Mouse (Mus musculus) hindbrain, postnatal 0 days (tissue): ENCODE measurements at regions not wholly inside any gene's neighbourhood (a gene's known extent, or its start where the extent isn't known, plus 50 kb on each side); places are given as distances from the start of the nearest gene placed in this dataset.
A peak's percentile ranks its signal among the peaks of the same experiment; 100 is the strongest.

ENCODE experiments used
- ATAC-seq: fragments of 200-750 bp; cut with Nextera tagmentation; 2 replicates; pipeline ENCODE4 v1.8.0; 2017; ENCODE audit warnings: mild to moderate bottlenecking, moderate TSS enrichment, moderate library complexity
- DNase-seq: peaks from one replicate; pipeline ENCODE4 v3.0.0-alpha.2; 2015; ENCODE audit warnings: low spot score
- H3K27ac ChIP-seq: fragments of 300-500 bp; sonication (generic); 2 replicates; pipeline ENCODE4 v1.5.1; 2014; ENCODE audit warnings: mild to moderate bottlenecking
- H3K27me3 ChIP-seq: fragments of 300-500 bp; sonication (generic); 2 replicates; pipeline ENCODE4 v1.6.1; 2014; ENCODE audit warnings: low read length, mixed read lengths; ENCODE audit not compliant: insufficient read depth
- H3K36me3 ChIP-seq: fragments of 300-500 bp; sonication (generic); 2 replicates; pipeline ENCODE4 v1.6.1; 2014; ENCODE audit warnings: low read length, mixed read lengths; ENCODE audit not compliant: insufficient read depth
- H3K4me1 ChIP-seq: fragments of 300-500 bp; sonication (generic); 2 replicates; pipeline ENCODE4 v1.6.1; 2014; ENCODE audit warnings: antibody characterized with exemption, low read length, mixed read lengths; ENCODE audit not compliant: insufficient read depth
- H3K4me2 ChIP-seq: fragments of 300-500 bp; sonication (generic); 2 replicates; pipeline ENCODE4 v1.6.1; 2014; ENCODE audit warnings: low read depth, mild to moderate bottlenecking, low read length, moderate library complexity, mixed read lengths
- H3K4me3 ChIP-seq: fragments of 300-500 bp; sonication (generic); 2 replicates; pipeline ENCODE4 v1.5.1; 2014; ENCODE audit warnings: low read length
- H3K9ac ChIP-seq: fragments of 300-500 bp; sonication (generic); replicated peaks from 2 replicates; pipeline ENCODE4 v1.6.1; 2014; ENCODE audit warnings: mild to moderate bottlenecking, low read length, moderate library complexity, mixed read lengths
- H3K9me3 ChIP-seq: fragments of 300-500 bp; sonication (generic); 2 replicates; pipeline ENCODE4 v1.6.1; 2016; ENCODE audit warnings: low read length, mixed read lengths
- CTCF ChIP-seq: IDR thresholded peaks from 2 replicates; pipeline ENCODE4 v1.5.1; 2016; ENCODE audit warnings: antibody characterized with exemption, control low read depth, low read depth
- WGBS: fragments of 180-500 bp; shearing (Covaris S2); extraction: QIAGEN DNeasy Blood & Tissue Kit; methylation state at CpG from one replicate; pipeline ENCODE4 v1.1.7; 2014; 5-methylcytosine and 5-hydroxymethylcytosine counted together

GRCm38 (mm10) chr4:87578164-87578563 lies 347.9 kb upstream of the Slc24a2 start:
- no peaks in the 10 kb centered on the region for H3K27me3 ChIP-seq
- H3K27ac ChIP-seq = no peak overlapping the region
- H3K4me2 ChIP-seq = no peak overlapping the region
- no peak for TF ChIP-seq CTCF
- H3K9ac ChIP-seq = no peak overlapping the region
- no peaks in the 10 kb centered on the region for H3K36me3 ChIP-seq
- ATAC-seq (no peak), DNase-seq (no peak)
- 56% methylated on average over 3 of the region's 3 CpGs for WGBS
- no peaks in the 10 kb centered on the region for H3K4me1 ChIP-seq
- no peaks in the 10 kb centered on the region for H3K9me3 ChIP-seq
- H3K4me3 ChIP-seq = no peak overlapping the region

- DNase-seq = no peak
- Histone ChIP-seq H3K36me3 (no peaks in the 10 kb centered on the region), H3K27me3 (no peaks in the 10 kb centered on the region), H3K9ac (no peak overlapping the region), H3K4me2 (peak overlapping the region; percentile 42), H3K4me3 (no peak overlapping the region), H3K27ac (no peak overlapping the region), H3K4me1 (no peaks in the 10 kb centered on the region), H3K9me3 (no peaks in the 10 kb centered on the region)
- WGBS = 64% methylated on average over 8 of the region's 8 CpGs
- ATAC-seq = 0 out of 2 replicates have a peak, but pooled peaks have one; percentile 27
- TF ChIP-seq CTCF = no peak
Measured at GRCm38 (mm10) chr4:87570950-87571349, 340.7 kb upstream of the Slc24a2 start.

- peak; percentile 82 for DNase-seq
- WGBS = 24% methylated on average over 13 of the region's 13 CpGs
- H3K27ac ChIP-seq = 0 out of 2 replicates have a peak overlapping the region, but pooled peaks have one; percentile 4
- H3K4me1 ChIP-seq = no peaks in the 10 kb centered on the region
- peak; percentile 92 for ATAC-seq
- no peak for TF ChIP-seq CTCF
- no peaks in the 10 kb centered on the region for H3K36me3 ChIP-seq
- no peaks in the 10 kb centered on the region for H3K9me3 ChIP-seq
- no peak overlapping the region for H3K9ac ChIP-seq
- peak overlapping the region; percentile 42 for H3K4me2 ChIP-seq
- no peaks in the 10 kb centered on the region for H3K27me3 ChIP-seq
- H3K4me3 ChIP-seq = no peak overlapping the region
Measured at GRCm38 (mm10) chr4:87570470-87570891, 340.2 kb upstream of the Slc24a2 start.

- Histone ChIP-seq H3K27ac (no peak overlapping the region), H3K4me3 (no peak overlapping the region), H3K9ac (no peak overlapping the region), H3K36me3 (no peaks in the 10 kb centered on the region), H3K4me2 (no peak overlapping the region), H3K4me1 (no peaks in the 10 kb centered on the region), H3K27me3 (no peaks in the 10 kb centered on the region), H3K9me3 (no peaks in the 10 kb centered on the region)
- DNase-seq (no peak), ATAC-seq (no peak)
- no peak for TF ChIP-seq CTCF
- WGBS = 76% methylated on average over 2 of the region's 2 CpGs
Measured at GRCm38 (mm10) chr4:87566616-87567015, 336.3 kb upstream of the Slc24a2 start.

- ATAC-seq (no peak), DNase-seq (no peak)
- Histone ChIP-seq H3K9me3 (no peaks in the 10 kb centered on the region), H3K4me2 (no peak overlapping the region), H3K4me1 (no peaks in the 10 kb centered on the region), H3K4me3 (no peak overlapping the region), H3K9ac (no peak overlapping the region), H3K27ac (no peak overlapping the region), H3K36me3 (no peaks in the 10 kb centered on the region), H3K27me3 (no peaks in the 10 kb centered on the region)
- WGBS = 86% methylated on average over 3 of the region's 3 CpGs
- TF ChIP-seq CTCF = no peak
Measured at GRCm38 (mm10) chr4:87554912-87555311, 324.6 kb upstream of the Slc24a2 start.
